Mouse (Mus musculus) lung, embryonic 16.5 days (tissue): ENCODE results near the gene Tbc1d7. TPM values are rescaled to one million over a fixed set of nuclear protein-coding genes. Genes with fewer than 3 reads are reported as not detected.
A peak's percentile ranks its signal among the peaks of the same experiment; 100 is the strongest.

Experiments
- ATAC-seq: fragments of 200-750 bp; cut with Nextera tagmentation; 2 replicates; pipeline ENCODE4 v1.8.0; 2017; ENCODE audit warnings: low read depth, mild to moderate bottlenecking, moderate library complexity
- H3K27ac ChIP-seq: fragments of 300-500 bp; sonication (generic); 2 replicates; pipeline ENCODE4 v1.5.1; 2014; ENCODE audit warnings: mild to moderate bottlenecking, control low read depth, low read length
- H3K27me3 ChIP-seq: fragments of 300-500 bp; sonication (generic); 2 replicates; pipeline ENCODE4 v1.6.1; 2014; ENCODE audit warnings: low read depth, low read length, mixed read lengths; ENCODE audit not compliant: control insufficient read depth, insufficient read depth
- H3K36me3 ChIP-seq: fragments of 300-500 bp; sonication (generic); 2 replicates; pipeline ENCODE4 v1.6.1; 2014; ENCODE audit warnings: low read length; ENCODE audit not compliant: control insufficient read depth, insufficient read depth
- H3K4me1 ChIP-seq: fragments of 300-500 bp; sonication (generic); replicated peaks from 2 replicates; pipeline ENCODE4 v1.6.1; 2014; ENCODE audit warnings: low read length, mixed read lengths; ENCODE audit not compliant: control insufficient read depth, insufficient read depth
- H3K4me2 ChIP-seq: fragments of 300-500 bp; sonication (generic); 2 replicates; pipeline ENCODE4 v1.6.1; 2014; ENCODE audit warnings: low read depth, low read length, control low read depth
- H3K4me3 ChIP-seq: fragments of 300-500 bp; sonication (generic); 2 replicates; pipeline ENCODE4 v1.5.1; 2014; ENCODE audit warnings: mild to moderate bottlenecking, low read length, control low read depth
- H3K9ac ChIP-seq: fragments of 300-500 bp; sonication (generic); 2 replicates; pipeline ENCODE4 v1.6.1; 2014; ENCODE audit warnings: low read length, control low read depth
- H3K9me3 ChIP-seq: fragments of 300-500 bp; sonication (generic); 2 replicates; pipeline ENCODE4 v1.6.1; 2016; ENCODE audit warnings: low read length; ENCODE audit not compliant: control insufficient read depth
- WGBS: fragments of 180-500 bp; shearing (Covaris S2); extraction: QIAGEN DNeasy Blood & Tissue Kit; methylation state at CpG from one replicate; pipeline ENCODE4 v1.1.7; 2014; 5-methylcytosine and 5-hydroxymethylcytosine counted together
- polyA plus RNA-seq: library from polyadenylated mRNA; unstranded; fragments of >200 nt; fragmentation: Nextera tagmentation; extraction: Ambion mirVana; gene quantifications from 2 replicates; pipeline ENCODE4 v1.2.1, GENCODE M21; 2015

Gene Tbc1d7
- polyA plus RNA-seq, result 44.4 and 47.3 TPM in 2 replicates

DNA sequence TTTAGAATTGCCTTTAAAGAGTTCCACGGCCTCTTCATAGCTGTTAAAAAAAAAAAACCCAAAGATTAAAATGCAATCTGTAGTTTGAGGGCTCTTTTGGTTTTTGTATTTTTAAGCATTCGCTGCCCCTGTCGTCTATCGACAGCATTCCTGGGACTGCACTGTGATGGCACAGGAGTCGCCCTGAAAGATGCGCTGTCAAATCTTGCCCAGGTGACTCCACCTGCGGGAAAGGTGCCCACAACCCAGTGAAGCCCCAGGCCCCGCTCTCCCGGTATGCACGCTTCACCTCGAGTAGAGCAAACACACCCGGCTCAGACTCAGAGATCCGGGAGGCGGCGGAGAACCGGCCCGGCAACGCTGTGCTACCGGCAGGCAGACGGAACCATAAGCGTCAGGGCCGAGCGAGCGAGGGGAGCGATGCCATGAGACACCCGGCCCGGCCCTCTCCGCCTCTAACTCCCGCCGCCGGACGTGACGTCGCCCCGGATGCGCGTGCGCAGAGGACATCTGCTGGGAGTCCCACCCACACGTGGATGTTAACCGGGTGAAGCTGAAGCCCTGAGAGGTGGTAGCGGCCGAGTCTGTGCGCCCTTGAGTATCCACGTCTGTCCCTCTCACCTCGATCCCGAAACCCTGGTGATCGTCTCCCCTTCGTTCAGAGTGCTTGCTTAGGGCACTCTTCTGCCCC is at the start of gene Tbc1d7:
Tbc1d7 (minus strand) TSS at position 482 of the 691 bp plus-strand sequence.
- Histone ChIP-seq H3K36me3 (no peaks in the 10 kb centered on the region), H3K27ac (peak within 1 kb of the TSS; percentile 60), H3K9ac (peak within 1 kb of the TSS; percentile 89), H3K4me3 (peak within 1 kb of the TSS; percentile 75), H3K4me2 (peak within 1 kb of the TSS; percentile 68), H3K27me3 (no peaks in the 10 kb centered on the region), H3K9me3 (no peaks in the 10 kb centered on the region), H3K4me1 (peaks cover 3% of the 10 kb centered on the region; the same call in 1 of the 2 replicates)
- ATAC-seq, result peak; percentile 96
- WGBS, result under 1% methylated on average over 48 of the region's 48 CpGs

DNA sequence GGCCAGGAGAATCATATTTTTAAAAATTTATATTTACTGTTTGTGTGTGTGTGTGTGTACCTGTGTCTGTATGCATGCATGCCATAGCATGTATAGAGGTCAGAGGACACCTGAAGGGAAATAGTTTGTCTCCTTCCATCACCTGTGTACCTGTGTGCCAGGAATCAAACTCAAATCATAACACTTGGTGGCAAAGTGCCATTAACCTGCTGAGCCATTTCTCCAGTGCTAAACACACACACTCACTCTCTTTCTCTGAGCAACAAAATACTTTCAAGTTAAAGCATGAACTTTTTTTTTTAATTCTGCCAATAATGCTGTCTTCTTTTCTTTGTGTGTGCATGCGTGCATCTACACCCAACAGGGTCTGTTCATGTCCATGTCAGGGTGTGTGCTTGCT is 49.3 kb upstream of the Tbc1d7 start:
- H3K4me3 ChIP-seq, result no peak overlapping the region
- H3K9ac ChIP-seq, result no peak overlapping the region
- no peak for ATAC-seq
- no peaks in the 10 kb centered on the region for H3K9me3 ChIP-seq
- no peaks in the 10 kb centered on the region for H3K27me3 ChIP-seq
- H3K36me3 ChIP-seq, result no peaks in the 10 kb centered on the region
- H3K4me2 ChIP-seq, result no peak overlapping the region
- 86% methylated on average over 1 of the region's 1 CpGs for WGBS
- H3K27ac ChIP-seq, result no peak overlapping the region
- peaks cover 14% of the 10 kb centered on the region for H3K4me1 ChIP-seq

DNA sequence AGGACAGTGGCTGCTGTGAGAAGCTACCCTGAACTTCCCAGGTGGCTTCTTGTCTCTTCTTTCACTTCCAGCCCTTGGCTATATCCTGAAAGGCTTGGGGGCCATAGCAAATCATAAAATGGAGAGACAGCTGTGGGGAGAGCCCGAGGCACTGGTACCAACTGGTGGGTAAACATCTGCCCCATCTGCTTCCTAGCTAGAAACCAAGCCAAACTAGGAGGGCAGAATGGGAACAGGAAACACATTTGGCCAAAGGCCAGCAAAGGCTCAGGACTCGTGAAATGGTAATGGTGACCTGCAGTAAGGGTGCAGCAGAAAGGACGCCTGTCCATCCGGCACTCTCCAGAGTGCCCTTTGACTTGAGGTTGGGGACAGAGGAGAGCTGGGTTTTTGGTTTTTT is 47.5 kb upstream of the Tbc1d7 start:
- H3K36me3 ChIP-seq, result no peaks in the 10 kb centered on the region
- peak overlapping the region; percentile 51 for H3K27ac ChIP-seq
- H3K4me2 ChIP-seq, result no peak overlapping the region
- H3K9ac ChIP-seq, result no peak overlapping the region
- 33% methylated on average over 4 of the region's 4 CpGs for WGBS
- H3K27me3 ChIP-seq, result no peaks in the 10 kb centered on the region
- no peaks in the 10 kb centered on the region for H3K9me3 ChIP-seq
- no peak for ATAC-seq
- peaks cover 21% of the 10 kb centered on the region for H3K4me1 ChIP-seq
- no peak overlapping the region for H3K4me3 ChIP-seq

DNA sequence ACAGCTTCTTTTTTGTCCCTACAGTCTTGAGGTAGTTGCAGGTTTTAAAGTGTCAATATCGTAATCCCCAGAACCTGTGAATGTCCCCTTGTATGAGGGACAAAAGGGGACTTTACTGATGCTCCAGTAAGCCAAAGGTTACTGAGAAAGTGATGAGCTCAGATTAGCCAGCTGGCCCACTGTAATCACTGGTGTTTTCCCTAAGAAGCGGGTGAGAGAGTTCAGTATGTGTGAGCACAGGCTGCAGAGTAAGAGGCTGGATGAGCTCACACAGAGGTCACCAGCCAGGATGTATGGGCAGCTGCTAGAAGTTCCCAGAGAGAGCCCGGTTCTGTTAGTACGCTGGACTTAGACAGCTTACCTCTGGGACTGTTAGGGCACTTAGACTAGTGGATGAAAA is 47.0 kb upstream of the Tbc1d7 start:
- H3K4me3 ChIP-seq, result no peak overlapping the region
- no peaks in the 10 kb centered on the region for H3K36me3 ChIP-seq
- H3K9ac ChIP-seq, result no peak overlapping the region
- H3K4me2 ChIP-seq, result no peak overlapping the region
- 49% methylated on average over 4 of the region's 4 CpGs for WGBS
- H3K27ac ChIP-seq, result peak overlapping the region; percentile 51
- no peak for ATAC-seq
- no peaks in the 10 kb centered on the region for H3K9me3 ChIP-seq
- H3K4me1 ChIP-seq, result peaks cover 21% of the 10 kb centered on the region
- no peaks in the 10 kb centered on the region for H3K27me3 ChIP-seq

DNA sequence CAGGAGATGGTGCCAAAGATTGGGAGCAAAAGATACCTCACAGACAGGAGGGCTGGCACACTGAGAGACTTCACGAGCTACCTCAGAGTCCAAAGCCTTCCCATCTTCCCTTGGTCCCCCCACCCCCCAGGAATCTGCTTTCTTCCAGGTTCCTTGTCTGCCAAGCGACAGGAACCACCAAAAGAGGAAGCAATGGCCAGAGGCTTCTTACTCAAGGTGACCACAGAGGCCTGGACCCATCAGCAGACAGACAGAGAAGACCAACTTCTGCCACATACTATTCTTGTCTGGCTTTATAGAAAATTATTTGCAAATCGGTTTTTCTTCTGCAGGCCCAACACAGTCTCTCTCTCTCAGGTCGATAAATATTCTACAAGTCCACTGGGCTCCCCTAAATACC is 46.4 kb upstream of the Tbc1d7 start:
- no peaks in the 10 kb centered on the region for H3K36me3 ChIP-seq
- WGBS, result 70% methylated on average over 4 of the region's 4 CpGs
- peaks cover 21% of the 10 kb centered on the region for H3K4me1 ChIP-seq
- H3K4me2 ChIP-seq, result no peak overlapping the region
- H3K4me3 ChIP-seq, result no peak overlapping the region
- no peak for ATAC-seq
- H3K9ac ChIP-seq, result no peak overlapping the region
- H3K27me3 ChIP-seq, result no peaks in the 10 kb centered on the region
- peak overlapping the region; percentile 51 for H3K27ac ChIP-seq
- no peaks in the 10 kb centered on the region for H3K9me3 ChIP-seq

DNA sequence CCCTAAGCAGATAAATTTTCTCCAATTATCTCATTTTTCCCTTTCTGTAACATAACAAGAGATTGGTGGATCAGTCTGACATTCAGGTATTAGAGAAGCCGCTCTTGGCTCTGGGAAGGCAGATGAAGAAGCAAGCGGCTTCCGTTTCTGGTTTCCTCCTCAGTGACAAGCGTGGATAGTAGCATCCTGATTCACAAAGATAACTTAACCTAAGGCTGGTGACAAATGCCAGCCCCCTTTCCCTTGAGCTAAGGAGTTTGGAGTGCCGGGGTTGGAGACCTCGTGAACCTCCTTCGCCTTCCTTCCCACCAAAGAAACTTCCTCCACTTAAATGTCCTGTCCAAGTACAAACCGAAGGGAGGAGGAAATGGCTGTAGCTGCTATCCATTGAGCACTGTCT is 45.8 kb upstream of the Tbc1d7 start:
- no peaks in the 10 kb centered on the region for H3K27me3 ChIP-seq
- no peaks in the 10 kb centered on the region for H3K36me3 ChIP-seq
- peak overlapping the region; percentile 51 for H3K27ac ChIP-seq
- no peaks in the 10 kb centered on the region for H3K9me3 ChIP-seq
- no peak overlapping the region for H3K4me2 ChIP-seq
- 65% methylated on average over 8 of the region's 8 CpGs for WGBS
- no peak overlapping the region for H3K9ac ChIP-seq
- no peak overlapping the region for H3K4me3 ChIP-seq
- ATAC-seq, result no peak
- H3K4me1 ChIP-seq, result peaks cover 27% of the 10 kb centered on the region

DNA sequence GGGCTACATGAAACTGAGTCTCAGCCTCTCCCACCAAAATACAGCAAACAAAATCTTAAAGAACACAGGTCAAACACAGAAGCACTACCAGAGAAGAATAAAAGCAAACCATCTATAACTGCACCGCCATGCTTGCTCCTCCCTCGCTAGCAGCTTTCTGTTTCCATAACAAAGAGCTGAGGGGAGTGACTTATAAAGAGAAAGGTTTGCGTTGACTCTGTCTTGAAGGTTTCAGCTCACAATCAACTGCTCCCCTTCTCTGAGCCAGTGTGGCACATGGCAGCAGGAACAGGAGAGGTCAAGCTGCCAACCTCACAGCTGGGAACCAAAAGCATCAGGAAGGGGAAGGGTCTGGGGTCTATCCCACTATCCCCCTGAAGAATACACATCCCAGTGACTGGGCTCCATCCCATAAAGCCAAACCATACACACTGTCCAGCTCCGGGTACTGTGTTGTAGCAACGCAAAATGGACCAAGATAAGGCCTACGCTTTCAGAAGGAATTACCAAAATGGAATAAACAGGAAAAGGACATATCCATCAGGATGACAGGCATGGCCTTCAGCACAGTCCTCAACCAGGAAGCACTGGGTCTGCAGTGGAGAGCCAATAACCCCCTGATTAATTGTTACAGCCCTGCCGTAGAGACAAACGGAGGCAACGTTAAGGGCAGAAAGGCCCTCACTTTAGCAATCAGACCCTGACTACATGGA is 44.8 kb upstream of the Tbc1d7 start:
- 60% methylated on average over 9 of the region's 9 CpGs for WGBS
- H3K4me2 ChIP-seq, result no peak overlapping the region
- H3K9ac ChIP-seq, result no peak overlapping the region
- peak overlapping the region; percentile 79 for H3K27ac ChIP-seq
- H3K36me3 ChIP-seq, result no peaks in the 10 kb centered on the region
- H3K27me3 ChIP-seq, result no peaks in the 10 kb centered on the region
- no peaks in the 10 kb centered on the region for H3K9me3 ChIP-seq
- peak; percentile 51 for ATAC-seq
- H3K4me1 ChIP-seq, result peaks cover 33% of the 10 kb centered on the region
- H3K4me3 ChIP-seq, result no peak overlapping the region

DNA sequence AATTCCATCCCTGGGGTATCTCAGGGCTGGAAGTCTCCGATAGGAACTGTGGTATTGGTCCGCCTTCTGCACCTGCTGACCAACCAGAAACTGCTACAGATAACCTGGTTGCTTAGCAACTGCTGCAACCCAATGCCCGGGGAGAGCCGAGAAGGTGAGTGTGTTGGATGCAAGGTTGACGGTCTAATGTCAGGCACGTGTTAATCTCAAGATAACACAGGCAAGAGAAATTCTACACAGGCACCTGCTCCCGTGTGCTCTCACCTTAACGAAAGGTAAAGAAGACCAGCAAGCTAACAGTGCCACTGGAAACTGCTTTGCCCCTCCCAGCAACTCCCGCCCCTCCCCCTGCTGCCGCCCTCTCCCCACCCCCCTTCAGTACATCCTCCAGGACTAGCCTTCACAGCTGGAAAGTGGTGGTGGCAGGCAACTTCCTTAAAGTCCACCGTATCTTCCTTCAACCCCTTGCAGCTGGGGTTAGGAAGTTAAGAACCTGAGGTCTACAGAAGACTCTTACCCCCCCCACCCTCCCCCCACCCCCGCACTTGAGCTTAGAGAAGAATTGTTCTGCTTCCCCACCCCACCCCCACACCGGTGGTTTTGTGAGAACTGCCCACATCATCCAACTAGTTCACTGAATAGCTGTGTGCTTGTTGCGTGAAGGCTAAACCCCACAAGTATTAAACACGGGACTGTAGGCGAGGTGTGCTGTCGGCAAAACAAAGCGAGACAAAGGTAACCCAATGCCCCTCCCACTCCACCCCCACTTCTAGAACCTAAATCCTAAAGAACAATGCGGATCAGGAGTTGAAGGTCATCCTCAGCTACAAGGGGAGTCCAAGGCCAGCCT is 44.1 kb upstream of the Tbc1d7 start:
- no peaks in the 10 kb centered on the region for H3K27me3 ChIP-seq
- WGBS, result 18% methylated on average over 18 of the region's 19 CpGs
- no peak overlapping the region for H3K4me3 ChIP-seq
- peak overlapping the region; percentile 79 for H3K27ac ChIP-seq
- H3K9ac ChIP-seq, result no peak overlapping the region
- no peak; the same call in 1 of the 2 replicates for ATAC-seq
- no peaks in the 10 kb centered on the region for H3K9me3 ChIP-seq
- H3K4me2 ChIP-seq, result peak overlapping the region; percentile 38
- H3K4me1 ChIP-seq, result peaks cover 40% of the 10 kb centered on the region
- no peaks in the 10 kb centered on the region for H3K36me3 ChIP-seq

DNA sequence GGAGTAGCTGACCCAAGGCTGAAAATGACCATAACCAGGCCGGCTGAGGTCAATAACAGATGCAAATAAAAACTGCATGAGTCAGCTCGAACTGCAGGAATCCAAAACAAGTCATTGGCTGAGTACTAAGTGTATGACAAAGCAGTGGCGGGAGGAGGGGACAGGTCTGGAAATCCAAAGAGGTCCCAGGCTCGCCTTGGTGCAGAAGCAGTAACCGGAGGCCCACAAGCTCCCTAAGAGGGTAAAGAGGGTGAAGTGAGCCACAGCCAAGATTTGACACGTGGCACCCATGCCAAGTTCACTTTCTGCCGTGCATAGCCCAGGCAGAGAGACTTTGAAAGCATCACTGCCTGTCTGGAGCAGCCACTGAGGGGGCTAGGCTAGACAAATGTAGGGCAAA is 41.0 kb upstream of the Tbc1d7 start:
- peak; percentile 37 for ATAC-seq
- H3K27ac ChIP-seq, result peak overlapping the region; percentile 36
- no peak overlapping the region for H3K4me2 ChIP-seq

More for the DNA sequence above, 41.0 kb upstream of the Tbc1d7 start:
- Histone ChIP-seq H3K9ac (no peak overlapping the region), H3K4me1 (peaks cover 47% of the 10 kb centered on the region), H3K27me3 (no peaks in the 10 kb centered on the region), H3K4me3 (no peak overlapping the region), H3K9me3 (no peaks in the 10 kb centered on the region), H3K36me3 (no peaks in the 10 kb centered on the region)
- WGBS, result 27% methylated on average over 7 of the region's 7 CpGs
